Mouse (Mus musculus): ENCODE data around the gene Pbx1. TPM values are rescaled to one million over a fixed set of nuclear protein-coding genes. Genes with fewer than 3 reads are reported as not detected.
A peak's percentile ranks its signal among the peaks of the same experiment; 100 is the strongest.

Gene Pbx1
- polyA plus RNA-seq, 1 experiment = 39.3 TPM

DNA sequence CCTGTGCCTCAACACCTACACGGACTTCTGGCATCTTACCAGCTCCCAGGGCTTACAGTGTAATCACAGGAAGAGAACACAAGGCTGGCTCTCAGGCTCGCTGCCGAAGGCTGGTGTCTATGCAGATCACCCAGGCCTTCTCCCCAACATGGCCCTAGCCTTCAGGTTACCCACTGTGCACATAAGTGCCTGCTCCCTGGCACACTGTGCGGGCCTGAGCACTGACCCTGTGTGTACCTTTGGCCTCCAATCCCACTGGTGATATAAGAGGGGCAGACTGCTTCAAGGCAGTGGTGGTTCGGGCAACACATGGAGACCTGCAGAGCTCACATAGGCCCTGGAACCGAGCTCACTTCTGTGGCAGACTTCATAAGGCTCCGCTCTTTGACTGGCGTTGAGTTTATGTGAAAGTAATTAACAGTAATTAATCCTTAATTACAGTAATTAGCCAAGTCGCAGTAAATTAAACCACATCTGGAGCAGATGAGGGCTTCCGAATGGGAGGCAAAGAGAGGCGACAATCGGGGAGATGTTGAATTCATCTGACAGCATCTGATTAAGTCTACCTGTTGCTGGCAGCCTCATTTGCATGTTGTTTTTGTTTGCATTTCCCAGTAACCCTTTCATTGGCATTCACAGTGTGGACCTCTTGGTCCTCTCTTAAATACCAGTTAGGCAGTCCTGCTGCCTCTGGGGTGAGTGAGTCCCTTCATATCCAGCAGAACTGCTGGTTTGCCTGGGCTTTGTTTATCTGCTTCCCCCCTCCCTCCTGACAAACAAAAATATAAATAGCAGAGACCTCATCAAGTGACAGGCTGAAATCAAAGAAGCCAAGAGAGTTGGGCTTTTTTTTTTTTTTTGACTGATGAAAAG lies 163.1 kb downstream of the Pbx1 start:
- DNase-seq (ENCODE audit: low read depth) = no peak

DNA sequence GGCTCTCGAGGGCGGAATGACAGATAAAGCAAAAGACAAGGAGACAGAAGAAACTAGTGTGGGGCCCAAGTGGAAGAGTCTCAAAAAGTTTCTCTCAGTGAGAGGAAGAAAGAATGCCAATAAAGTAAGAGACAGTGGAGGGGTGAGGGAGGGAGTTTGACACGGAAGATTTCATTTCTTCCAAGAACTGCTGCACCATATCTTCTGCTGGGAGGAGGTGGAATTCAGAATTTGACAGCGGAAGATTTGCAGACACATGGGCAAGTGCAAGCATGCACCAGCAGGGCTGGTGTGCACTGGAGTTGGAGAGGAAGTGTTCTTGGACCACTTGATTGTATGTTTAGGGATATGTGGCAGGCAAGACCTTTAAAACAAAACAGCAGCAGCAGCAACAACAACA lies 163.8 kb downstream of the Pbx1 start:
- no peak for DNase-seq (ENCODE audit: low read depth)

DNA sequence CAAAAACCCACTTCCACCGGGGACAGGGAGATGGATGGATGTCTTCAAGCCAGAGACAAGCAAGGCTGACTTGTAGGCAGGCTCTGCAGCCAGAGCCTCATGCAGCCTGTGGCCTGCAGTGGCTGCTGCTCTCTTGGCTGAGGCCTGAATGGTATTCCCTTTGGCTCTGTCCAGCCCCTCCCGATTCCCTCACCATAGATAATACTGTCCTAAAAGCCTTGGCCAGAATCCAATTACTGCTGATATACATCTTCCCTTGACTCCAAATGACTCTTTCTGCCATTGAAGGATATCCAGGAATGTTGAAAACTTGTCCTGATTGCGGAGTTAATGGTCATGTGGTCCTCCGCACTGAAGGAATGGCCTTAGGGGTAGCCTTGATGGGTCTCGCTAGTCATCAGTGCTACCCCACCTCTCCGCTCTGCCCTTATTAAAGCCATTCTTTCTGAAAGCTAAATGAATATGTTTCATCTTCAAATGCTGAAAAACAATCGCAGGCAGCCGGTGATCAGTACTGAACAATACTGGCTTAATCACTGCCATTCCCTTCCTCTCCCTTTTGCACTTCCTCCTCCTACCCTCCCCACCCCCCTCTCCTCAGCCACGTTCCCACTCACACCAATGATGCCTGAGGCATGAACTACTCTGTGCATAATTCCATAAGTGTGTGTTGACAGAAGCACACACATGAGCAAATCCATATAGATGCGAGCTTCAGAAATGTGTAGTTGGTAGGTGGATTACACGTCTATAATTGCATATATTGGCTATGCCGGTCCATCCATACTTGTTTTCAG lies 166.3 kb downstream of the Pbx1 start:
- no peak for DNase-seq (ENCODE audit: low read depth)

DNA sequence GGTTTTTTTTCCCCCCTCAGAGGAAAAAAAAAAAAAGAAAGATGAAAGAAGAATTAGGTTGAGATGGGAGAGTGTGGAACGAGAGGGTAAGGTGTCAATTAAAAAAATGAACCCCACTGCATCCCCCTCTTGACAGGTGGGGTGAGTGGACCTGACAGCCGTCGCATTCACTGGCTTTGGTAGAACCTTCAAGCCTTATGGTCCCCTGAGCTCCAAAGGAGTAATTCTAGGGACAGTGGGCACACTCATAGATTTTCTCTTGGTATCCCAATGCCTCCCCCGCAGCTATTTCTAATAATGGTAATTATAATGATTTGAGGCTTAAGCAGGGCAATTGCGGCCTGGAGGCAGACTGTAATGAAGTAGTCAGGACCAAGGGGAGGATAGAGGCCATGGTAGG lies 167.0 kb downstream of the Pbx1 start:
- DNase-seq (ENCODE audit: low read depth) = no peak

DNA sequence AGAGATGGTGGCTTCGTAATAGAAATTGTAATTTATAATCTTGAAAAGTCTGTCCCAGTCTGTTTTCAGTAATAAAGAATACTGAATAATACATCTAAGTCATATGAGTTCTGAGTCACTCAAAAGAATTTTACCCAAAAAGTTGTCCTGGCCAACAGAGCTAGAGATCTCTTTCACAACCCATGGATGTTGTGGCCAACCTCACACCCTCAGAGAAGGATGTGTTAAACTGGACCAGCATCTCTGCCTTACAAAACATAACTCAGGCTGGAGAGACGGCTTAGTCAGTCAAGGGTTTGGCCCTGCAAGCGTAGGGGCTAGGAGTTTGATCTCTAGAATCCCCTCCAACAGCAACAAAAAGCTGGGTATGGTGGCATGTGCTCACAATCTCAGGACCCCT lies 171.7 kb downstream of the Pbx1 start:
- DNase-seq (ENCODE audit: low read depth) = no peak

DNA sequence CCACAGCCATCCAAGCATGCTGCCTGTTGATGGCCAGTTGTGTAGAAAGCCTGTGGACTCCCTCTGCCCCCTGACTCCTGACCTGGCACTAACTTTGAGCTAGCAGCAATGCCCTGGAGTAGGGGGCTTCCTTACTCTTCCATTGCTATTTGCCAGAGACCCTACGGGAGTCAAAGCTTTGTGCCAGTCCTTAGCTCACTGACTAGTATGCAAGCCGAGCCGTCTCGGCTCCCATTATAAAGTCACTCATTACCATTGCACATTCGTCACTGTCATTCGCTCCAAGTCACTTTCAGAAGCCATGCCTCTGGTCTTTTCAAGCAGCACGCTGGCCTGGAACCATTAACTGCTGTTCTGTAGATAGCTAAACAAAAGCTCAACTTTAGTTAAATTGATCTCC lies 173.2 kb downstream of the Pbx1 start:
- DNase-seq (ENCODE audit: low read depth) = no peak

DNA sequence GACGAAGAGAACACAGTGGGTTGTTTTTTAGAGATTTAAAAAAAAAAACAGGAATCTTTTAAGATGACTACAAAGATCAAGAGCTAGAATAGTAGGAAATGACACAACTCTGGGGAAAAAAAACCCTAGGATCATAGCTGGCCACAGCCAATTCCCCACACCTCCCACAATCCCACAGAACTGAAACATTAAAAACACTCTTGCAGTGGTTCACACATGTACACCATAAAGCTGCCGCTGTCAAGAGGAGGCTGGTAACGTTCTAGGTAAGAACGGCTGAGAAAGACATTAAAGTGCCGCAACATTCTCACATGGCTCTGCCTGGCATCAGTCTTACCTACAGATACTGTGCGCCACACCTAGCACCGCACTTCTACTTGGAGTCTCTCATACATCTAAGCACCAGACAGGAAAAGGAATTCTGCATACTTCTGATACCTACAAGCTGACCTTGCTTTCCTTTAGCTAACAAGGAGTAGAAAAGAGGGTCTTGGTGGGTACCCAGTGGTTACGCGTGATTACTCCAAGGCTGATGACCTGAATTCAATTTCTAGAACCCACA lies 176.6 kb downstream of the Pbx1 start:
- DNase-seq (ENCODE audit: low read depth) = no peak

DNA sequence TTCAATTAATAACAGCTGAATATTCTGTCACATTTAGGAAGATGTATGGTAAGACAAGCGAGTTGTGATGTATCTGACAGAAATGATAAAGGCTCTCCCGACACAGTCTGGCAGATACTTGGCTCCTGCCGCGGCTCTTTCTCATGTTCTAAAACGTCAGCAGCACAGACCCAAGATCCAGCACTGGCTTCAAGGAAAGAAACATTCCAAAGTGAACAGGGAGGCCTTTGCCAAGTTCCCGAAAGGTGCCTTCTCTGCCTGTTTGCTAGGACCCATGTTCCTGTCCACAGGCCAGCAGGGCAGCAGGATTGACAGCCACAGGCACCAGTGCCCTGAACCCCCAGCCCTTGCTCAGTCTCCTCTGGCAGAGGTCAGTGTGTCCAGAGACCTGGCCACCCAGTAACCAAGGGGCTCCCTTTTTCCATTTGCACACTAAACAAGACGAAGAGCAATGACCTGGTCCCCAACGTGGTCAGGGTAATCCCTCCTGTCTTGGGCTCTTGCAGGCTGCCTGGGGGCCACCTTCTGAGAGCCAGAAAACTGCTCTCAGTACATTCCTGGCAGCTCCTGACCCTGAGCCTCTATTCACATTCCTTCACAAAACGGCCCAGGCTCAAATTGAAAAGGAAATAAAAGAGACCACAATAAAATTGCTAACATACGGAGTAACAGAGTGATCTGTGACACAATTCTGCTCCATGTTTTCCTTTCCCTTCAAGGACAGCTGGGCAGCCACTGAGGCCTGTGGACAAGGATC lies 184.9 kb downstream of the Pbx1 start:
- no peak for DNase-seq (ENCODE audit: low read depth)

DNA sequence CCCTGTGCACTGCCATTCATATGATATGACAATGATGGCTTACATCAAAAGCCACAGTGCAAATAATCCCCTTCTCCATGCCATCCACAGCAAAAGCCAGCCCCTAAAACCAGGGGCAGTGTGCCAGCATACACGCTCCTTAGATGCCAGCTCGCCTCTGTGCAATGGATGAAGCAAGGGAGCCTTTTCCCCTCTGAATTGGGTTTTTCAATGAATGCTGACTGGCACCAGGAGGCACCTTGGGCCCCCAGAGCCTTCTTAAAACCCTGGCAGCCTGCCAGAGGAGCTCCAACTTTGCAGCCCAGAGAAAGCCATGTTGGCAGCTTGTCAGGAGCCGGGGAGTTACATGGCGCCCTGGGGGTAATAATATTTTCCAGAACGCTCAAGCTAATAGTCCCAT lies 186.5 kb downstream of the Pbx1 start:
- no peak for DNase-seq (ENCODE audit: low read depth)

DNA sequence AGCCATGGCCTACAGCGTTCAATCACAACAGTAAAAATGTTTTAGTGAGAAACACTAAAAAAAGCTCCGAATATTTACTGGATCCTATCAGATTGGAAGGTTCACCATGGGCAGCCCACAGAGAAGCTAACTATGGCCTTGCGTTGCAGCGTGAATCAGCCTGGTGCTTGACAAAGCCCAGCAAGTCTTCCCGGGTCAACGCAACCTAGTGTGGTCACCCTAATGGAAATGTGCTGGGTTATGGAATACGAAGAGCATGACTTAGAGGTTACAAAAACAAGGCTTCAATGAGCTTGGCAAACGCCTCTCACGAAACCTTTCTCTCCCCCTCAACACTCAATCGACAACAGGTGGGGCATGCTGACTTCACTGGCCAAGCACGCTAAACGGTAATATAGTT lies 188.3 kb downstream of the Pbx1 start:
- no peak for DNase-seq (ENCODE audit: low read depth)

DNA sequence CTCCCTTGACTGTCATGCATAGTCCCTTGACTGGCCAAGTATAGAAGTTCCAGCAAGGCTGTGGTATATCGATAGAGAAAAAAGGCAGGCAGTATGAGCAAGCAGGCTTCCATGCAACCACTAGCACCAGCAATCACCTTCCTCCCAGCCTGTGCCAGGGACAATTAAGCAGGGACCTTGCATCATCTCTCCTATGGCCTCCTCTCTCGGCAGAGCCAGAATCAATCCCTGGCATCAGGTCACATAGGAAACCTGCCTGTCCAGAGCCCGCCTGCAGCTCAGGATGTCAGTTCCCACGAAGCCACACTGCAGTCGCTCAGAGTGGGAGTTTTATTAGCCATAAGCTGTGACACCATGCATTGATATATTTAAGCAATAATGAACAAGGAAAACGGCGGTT lies 189.0 kb downstream of the Pbx1 start:
- DNase-seq (ENCODE audit: low read depth) = peak; percentile 83

DNA sequence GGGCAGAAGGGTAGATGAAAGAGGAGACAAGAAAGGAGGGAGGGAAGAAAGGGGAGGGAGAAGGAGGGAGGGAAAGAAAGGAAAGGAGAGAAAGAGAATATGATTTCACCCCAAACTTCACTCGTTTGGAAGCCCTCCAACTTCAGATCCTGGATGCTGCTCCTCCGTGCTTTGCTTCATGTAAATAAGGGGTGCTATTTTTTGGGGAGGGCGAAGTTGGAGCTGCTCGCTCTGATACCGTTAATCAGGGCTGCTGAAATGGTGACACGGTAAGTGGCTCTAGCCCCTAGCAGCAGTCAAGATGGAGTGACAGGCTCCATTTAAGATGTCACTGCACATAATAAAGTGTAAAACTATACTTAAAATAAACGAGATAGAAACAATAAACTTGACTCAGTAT lies 190.8 kb downstream of the Pbx1 start:
- no peak for DNase-seq (ENCODE audit: low read depth)

DNA sequence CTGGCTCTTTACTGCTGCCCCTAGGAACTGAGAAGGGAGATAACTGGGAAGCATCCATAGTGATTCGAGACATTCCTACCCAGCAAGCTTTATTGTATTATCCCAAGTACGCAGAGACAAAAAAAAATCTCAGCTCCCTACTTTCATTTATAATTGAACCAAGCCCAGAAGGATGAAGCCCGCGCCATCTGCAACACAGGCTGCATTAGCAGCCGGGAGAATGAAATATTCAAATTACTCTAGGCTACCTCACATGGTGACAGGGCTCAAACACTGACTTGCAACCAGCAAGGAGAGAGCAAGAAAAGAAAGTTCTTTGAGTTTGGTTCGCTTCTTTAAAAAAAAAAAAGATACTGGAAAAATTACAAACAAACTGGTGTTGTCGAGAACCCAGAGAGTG lies 191.2 kb downstream of the Pbx1 start:
- DNase-seq (ENCODE audit: low read depth) = no peak

DNA sequence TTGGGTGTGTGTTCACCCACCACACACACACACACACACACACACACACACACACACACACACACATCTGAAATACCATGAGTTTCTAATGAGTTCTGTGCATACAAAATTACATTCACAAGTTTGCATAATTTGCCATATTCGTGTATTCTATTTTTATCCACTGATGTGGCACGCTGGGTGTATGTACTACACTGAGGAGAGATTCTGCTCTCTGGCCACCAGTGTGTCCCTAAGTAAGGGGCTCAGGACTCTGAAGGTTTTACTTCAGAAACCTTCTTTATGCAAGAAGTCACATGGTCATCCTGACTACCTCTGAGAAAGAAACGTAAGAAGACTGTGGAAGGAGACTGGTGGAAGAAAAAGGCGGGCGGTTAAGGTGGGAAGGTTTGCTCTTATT lies 191.7 kb downstream of the Pbx1 start:
- DNase-seq (ENCODE audit: low read depth) = no peak

DNA sequence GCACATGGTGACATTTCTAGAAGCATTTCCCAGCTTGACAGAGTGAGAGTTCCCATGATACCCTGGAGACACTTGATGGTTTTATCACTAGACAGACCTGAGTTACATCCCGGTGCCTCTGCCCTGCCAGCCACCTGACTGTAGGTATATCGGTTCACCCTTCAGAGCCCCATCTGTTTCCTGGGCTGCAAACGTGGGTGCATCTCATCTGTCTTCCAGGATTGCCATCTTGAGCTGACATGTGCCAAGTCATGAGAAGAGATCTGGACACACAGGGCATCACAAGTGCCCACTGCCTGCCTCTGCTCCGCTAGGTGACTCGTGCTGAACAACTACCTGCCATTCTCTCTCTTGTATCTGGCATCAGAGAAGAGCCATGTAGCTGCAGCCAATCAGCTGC lies 196.0 kb downstream of the Pbx1 start:
- DNase-seq (ENCODE audit: low read depth) = no peak

DNA sequence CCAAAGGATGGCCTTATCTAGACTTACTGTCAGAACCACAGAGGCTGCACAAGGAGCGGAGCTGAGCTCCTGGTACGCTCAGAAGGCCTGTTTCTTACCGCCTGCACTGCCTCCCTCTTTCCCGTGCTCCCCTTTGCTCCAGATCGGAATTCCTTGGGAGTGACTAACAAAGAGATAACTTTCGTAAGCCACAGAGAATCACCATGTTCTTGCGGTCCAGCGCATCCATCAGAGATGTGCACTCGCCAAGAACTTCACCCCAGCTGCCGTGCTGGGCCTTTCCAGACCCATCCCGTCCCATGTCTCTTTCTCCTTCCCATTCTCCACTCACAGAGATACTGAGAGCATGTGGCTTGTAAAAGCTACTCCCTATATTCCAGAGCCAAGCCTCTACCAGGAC lies 197.7 kb downstream of the Pbx1 start:
- no peak for DNase-seq (ENCODE audit: low read depth)

DNA sequence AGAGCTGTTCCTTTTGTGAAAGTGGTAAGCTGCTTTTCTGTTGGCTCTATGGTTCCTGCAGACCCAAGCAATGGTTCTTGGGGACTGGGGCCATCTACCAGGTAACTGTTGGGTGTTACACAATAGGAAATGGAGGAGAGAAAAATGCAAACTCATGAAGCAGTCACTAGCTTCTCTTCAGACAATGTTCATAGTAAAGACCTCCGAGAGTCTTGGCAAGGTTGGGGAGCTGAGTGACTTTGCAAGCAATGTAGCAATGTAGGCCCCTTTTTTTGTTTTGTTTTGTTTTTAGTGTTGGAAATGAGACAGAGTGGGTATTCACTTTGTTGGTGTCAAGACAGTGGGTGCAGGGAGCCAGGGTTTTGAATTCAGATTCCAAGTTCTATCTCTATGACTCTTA lies 198.9 kb downstream of the Pbx1 start:
- DNase-seq (ENCODE audit: low read depth) = no peak

DNA sequence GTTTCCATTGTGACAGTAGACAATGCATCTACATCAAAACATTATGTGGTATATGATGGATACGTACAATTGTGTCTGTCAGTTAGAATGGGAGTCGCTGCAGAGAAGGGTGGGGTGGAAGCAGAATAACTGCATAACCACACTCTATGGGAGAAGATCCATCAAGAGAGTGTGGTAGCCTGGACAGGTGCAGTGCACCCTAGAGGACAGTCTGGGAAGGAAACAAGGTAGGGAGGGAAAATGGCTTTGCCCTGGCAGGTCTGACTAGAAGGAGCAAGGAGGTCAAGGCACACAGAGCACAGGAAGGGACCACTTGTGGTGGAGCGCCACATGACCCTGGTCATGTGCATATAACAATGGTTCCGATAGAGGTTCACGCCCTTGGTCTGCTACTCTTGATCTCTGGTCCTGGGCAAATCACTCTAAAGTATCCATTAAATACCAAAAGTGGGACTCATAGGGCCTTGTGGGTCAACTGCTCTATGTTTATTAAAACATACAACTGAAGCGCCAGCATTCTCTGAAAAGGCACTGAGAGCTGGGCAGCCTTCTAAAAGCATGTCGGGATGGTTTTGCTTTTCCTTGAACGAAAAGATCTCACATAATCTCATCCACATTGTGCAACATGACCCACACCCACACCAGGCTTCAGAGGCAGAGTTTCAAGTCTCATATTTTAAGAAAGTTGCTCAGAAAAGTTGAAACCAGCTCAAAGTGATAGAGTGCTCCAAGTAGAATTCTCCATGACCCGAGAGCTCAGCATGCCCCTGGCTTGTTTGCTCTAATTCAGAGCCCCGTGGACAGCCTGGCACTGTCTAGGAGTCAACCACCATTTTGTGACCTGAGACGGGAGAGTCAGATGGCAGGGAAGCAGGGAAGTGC lies 200.3 kb downstream of the Pbx1 start:
- no peak for DNase-seq (ENCODE audit: low read depth)

DNA sequence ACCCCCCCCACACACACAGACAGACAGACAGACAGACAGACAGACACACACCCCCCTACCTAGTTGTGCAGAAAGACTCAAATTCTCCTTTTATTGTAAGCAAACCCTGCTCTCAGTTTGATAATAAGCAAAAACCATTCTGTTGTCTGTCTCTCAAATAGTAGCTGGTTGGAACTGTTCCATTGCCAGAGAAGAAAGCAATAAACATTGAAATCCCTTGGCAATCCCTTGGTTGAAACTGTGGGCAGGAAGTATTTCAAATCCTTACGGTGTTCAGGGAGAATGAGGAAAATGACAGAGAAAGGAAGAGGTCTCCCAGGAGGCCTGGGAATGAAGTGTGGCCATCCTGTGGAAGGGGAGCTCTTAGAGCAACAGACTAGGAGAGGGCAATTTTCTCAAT lies 201.2 kb downstream of the Pbx1 start:
- DNase-seq (ENCODE audit: low read depth) = no peak

DNA sequence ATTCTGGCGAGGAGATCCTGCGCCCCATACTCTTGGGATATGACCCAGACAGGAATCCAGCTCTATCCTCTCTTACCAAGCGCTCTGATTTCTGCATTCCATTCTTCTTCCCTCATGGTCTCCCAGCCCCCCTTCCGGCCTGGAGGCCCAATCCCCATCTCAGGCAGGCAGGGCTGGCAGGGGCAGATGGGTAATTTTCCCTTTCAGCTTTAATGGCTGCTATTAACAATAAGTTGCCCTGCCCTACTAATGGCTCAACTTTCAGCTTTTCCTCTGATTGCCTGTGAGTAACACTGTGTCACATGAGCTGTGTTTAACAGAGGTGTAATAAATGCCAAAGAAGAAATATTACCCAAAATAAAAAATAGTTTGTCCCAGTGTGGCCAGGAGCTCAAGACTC lies 201.9 kb downstream of the Pbx1 start:
- DNase-seq (ENCODE audit: low read depth) = no peak
